Mouse (Mus musculus): ENCODE data around the gene Tnfaip1.
"Not testable (repeated sequence)": the region's sequence is repeated elsewhere in the genome, so short reads cannot be mapped to it uniquely, and the experiment has no call there.

Gene Tnfaip1

GRCm38 (mm10) chr11:78536080-78536689 lies at the start of gene Tnfaip1, which contains the start of gene Ift20:
Gene Tnfaip1, minus strand, starts transcription at chr11:78536332.
Gene Ift20, plus strand, starts transcription at chr11:78536361.
- peak; percentile 91 to 94 for DNase-seq (ENCODE audit: low spot score in 2 of 2)

GRCm38 (mm10) chr11:78582848-78583247 lies 46.7 kb upstream of the Tnfaip1 start:
- DNase-seq (ENCODE audit: low spot score in 2 of 2): no peak

- no peak for DNase-seq (ENCODE audit: low spot score in 2 of 2)
Observed at GRCm38 (mm10) chr11:78574975-78575374, 38.8 kb upstream of the Tnfaip1 start.

GRCm38 (mm10) chr11:78574536-78574935 lies 38.4 kb upstream of the Tnfaip1 start:
- no peak for DNase-seq (ENCODE audit: low spot score in 2 of 2)

GRCm38 (mm10) chr11:78574031-78574430 lies 37.9 kb upstream of the Tnfaip1 start:
- DNase-seq (ENCODE audit: low spot score in 2 of 2): not testable (repeated sequence)

GRCm38 (mm10) chr11:78571854-78572253 lies 35.7 kb upstream of the Tnfaip1 start:
- no peak for DNase-seq (ENCODE audit: low spot score in 2 of 2)

- no peak for DNase-seq (ENCODE audit: low spot score in 2 of 2)
Observed at GRCm38 (mm10) chr11:78571441-78571840, 35.3 kb upstream of the Tnfaip1 start.

- DNase-seq (ENCODE audit: low spot score in 2 of 2): no peak
Observed at GRCm38 (mm10) chr11:78569806-78570205, 33.7 kb upstream of the Tnfaip1 start.

GRCm38 (mm10) chr11:78568827-78569226 lies 32.7 kb upstream of the Tnfaip1 start:
- DNase-seq (ENCODE audit: low spot score in 2 of 2): no peak

GRCm38 (mm10) chr11:78567614-78568013 lies 31.5 kb upstream of the Tnfaip1 start:
- no peak for DNase-seq (ENCODE audit: low spot score in 2 of 2)

- no peak for DNase-seq (ENCODE audit: low spot score in 2 of 2)
Observed at GRCm38 (mm10) chr11:78566775-78567174, 30.6 kb upstream of the Tnfaip1 start.

- peak; percentile 50 to 74 for DNase-seq (ENCODE audit: low spot score in 2 of 2)
Observed at GRCm38 (mm10) chr11:78560447-78560846, 24.3 kb upstream of the Tnfaip1 start.

- DNase-seq (ENCODE audit: low spot score in 2 of 2): no peak
Observed at GRCm38 (mm10) chr11:78557241-78557640, 21.1 kb upstream of the Tnfaip1 start.

GRCm38 (mm10) chr11:78556070-78556469 lies 19.9 kb upstream of the Tnfaip1 start:
- no peak for DNase-seq (ENCODE audit: low spot score in 2 of 2)

- no peak for DNase-seq (ENCODE audit: low spot score in 2 of 2)
Observed at GRCm38 (mm10) chr11:78555623-78556022, 19.5 kb upstream of the Tnfaip1 start.

GRCm38 (mm10) chr11:78551059-78551398 lies 14.9 kb upstream of the Tnfaip1 start:
- no peak for DNase-seq (ENCODE audit: low spot score in 2 of 2)

- peak; percentile 85 to 92 for DNase-seq (ENCODE audit: low spot score in 2 of 2)
Observed at GRCm38 (mm10) chr11:78550168-78551058, 14.3 kb upstream of the Tnfaip1 start, which contains the start of gene Tmem97. Gene Tmem97, minus strand, starts transcription at chr11:78550777.

- no peak for DNase-seq (ENCODE audit: low spot score in 2 of 2)
Observed at GRCm38 (mm10) chr11:78549491-78549987, 13.4 kb upstream of the Tnfaip1 start.

- DNase-seq (ENCODE audit: low spot score in 2 of 2): no peak
Observed at GRCm38 (mm10) chr11:78547718-78548460, 11.8 kb upstream of the Tnfaip1 start.

GRCm38 (mm10) chr11:78545181-78545580 lies 9.0 kb upstream of the Tnfaip1 start:
- no peak for DNase-seq (ENCODE audit: low spot score in 2 of 2)

GRCm38 (mm10) chr11:78544449-78545111 lies 8.4 kb upstream of the Tnfaip1 start:
- no peak for DNase-seq (ENCODE audit: low spot score in 2 of 2)

Data from cerebellum, postnatal 4 days (tissue).